Mouse (Mus musculus): Measurements from ENCODE around the gene Ptpn7.

Gene Ptpn7

GRCm38 (mm10) chr1:135128986-135129385, 3.5 kb upstream of the Ptpn7 start:
- DNase-seq (ENCODE audit: inconsistent ontology term): no peak

GRCm38 (mm10) chr1:135129543-135130183, 2.8 kb upstream of the Ptpn7 start:
- no peak for DNase-seq (ENCODE audit: inconsistent ontology term)

- no peak for DNase-seq (ENCODE audit: inconsistent ontology term)
Observed at GRCm38 (mm10) chr1:135130376-135131018, 2.0 kb upstream of the Ptpn7 start.

- no peak for DNase-seq (ENCODE audit: inconsistent ontology term)
Observed at GRCm38 (mm10) chr1:135131034-135131433, 1.5 kb upstream of the Ptpn7 start.

GRCm38 (mm10) chr1:135131560-135131959, 940 bp upstream of the Ptpn7 start:
- no peak for DNase-seq (ENCODE audit: inconsistent ontology term)

GRCm38 (mm10) chr1:135132893-135133369, 431 bp downstream of the Ptpn7 start:
- no peak for DNase-seq (ENCODE audit: inconsistent ontology term)

- no peak for DNase-seq (ENCODE audit: inconsistent ontology term)
Observed at GRCm38 (mm10) chr1:135133678-135134435, 1.4 kb downstream of the Ptpn7 start.

- DNase-seq (ENCODE audit: inconsistent ontology term): no peak
Observed at GRCm38 (mm10) chr1:135135111-135135787, 2.7 kb downstream of the Ptpn7 start.

- peak; percentile 57 for DNase-seq (ENCODE audit: inconsistent ontology term)
Observed at GRCm38 (mm10) chr1:135136500-135136899, 4.0 kb downstream of the Ptpn7 start.

- no peak for DNase-seq (ENCODE audit: inconsistent ontology term)
Observed at GRCm38 (mm10) chr1:135139906-135140305, 7.4 kb downstream of the Ptpn7 start.

GRCm38 (mm10) chr1:135142452-135142851, 10.0 kb downstream of the Ptpn7 start:
- DNase-seq (ENCODE audit: inconsistent ontology term): no peak

- no peak for DNase-seq (ENCODE audit: inconsistent ontology term)
Observed at GRCm38 (mm10) chr1:135143940-135144339, 11.4 kb downstream of the Ptpn7 start.

GRCm38 (mm10) chr1:135146077-135146945, 13.8 kb downstream of the Ptpn7 start, which contains the start of gene Arl8a:
Gene Arl8a, plus strand, starts transcription at chr1:135146824.
- DNase-seq (ENCODE audit: inconsistent ontology term): peak; percentile 91

- peak; percentile 93 for DNase-seq (ENCODE audit: inconsistent ontology term)
Observed at GRCm38 (mm10) chr1:135146946-135147701, 14.6 kb downstream of the Ptpn7 start.

GRCm38 (mm10) chr1:135147702-135148058, 15.2 kb downstream of the Ptpn7 start:
- DNase-seq (ENCODE audit: inconsistent ontology term): no peak

GRCm38 (mm10) chr1:135148476-135148875, 16.0 kb downstream of the Ptpn7 start:
- DNase-seq (ENCODE audit: inconsistent ontology term): no peak

- no peak for DNase-seq (ENCODE audit: inconsistent ontology term)
Observed at GRCm38 (mm10) chr1:135148996-135149395, 16.5 kb downstream of the Ptpn7 start.

GRCm38 (mm10) chr1:135154011-135154410, 21.5 kb downstream of the Ptpn7 start:
- DNase-seq (ENCODE audit: inconsistent ontology term): no peak

GRCm38 (mm10) chr1:135154411-135154959, 22.0 kb downstream of the Ptpn7 start:
- peak; percentile 88 for DNase-seq (ENCODE audit: inconsistent ontology term)

GRCm38 (mm10) chr1:135156300-135156699, 23.8 kb downstream of the Ptpn7 start:
- DNase-seq (ENCODE audit: inconsistent ontology term): no peak
